Mouse (Mus musculus) small intestine, adult 2 months (tissue): ENCODE measurements around the gene Lipc. TPM values are rescaled to one million over a fixed set of nuclear protein-coding genes. Genes with fewer than 3 reads are reported as not detected.

Experiments used
- H3K27ac ChIP-seq: fragments of 200-500 bp; 2 replicates; pipeline ENCODE4 v1.5.1; 2012; ENCODE audit warnings: low read depth, low read length, control low read depth, inconsistent platforms; ENCODE audit not compliant: insufficient read depth
- H3K27me3 ChIP-seq: fragments of 200-500 bp; 2 replicates; pipeline ENCODE4 v1.6.1; 2012; ENCODE audit warnings: mild to moderate bottlenecking, moderate library complexity, low read length, inconsistent platforms; ENCODE audit not compliant: control insufficient read depth, insufficient read depth
- H3K36me3 ChIP-seq: fragments of 200-500 bp; 2 replicates; pipeline ENCODE4 v1.6.1; 2012; ENCODE audit warnings: mild to moderate bottlenecking, low read length, control low read depth, inconsistent platforms; ENCODE audit not compliant: control insufficient read depth, insufficient read depth
- H3K4me1 ChIP-seq: fragments of 200-500 bp; 2 replicates; pipeline ENCODE4 v1.6.1; 2012; ENCODE audit warnings: low read length, inconsistent platforms, mixed read lengths; ENCODE audit not compliant: control insufficient read depth, insufficient read depth, insufficient read length
- H3K4me3 ChIP-seq: fragments of 200-500 bp; 2 replicates; pipeline ENCODE4 v1.5.1; 2012; ENCODE audit warnings: low read depth, mild to moderate bottlenecking, control low read depth, inconsistent platforms, low read length, moderate library complexity
- CTCF ChIP-seq: fragments of 200-500 bp; IDR thresholded peaks from 2 replicates; pipeline ENCODE4 v1.5.1; 2012; ENCODE audit warnings: low read depth, mild to moderate bottlenecking, control low read depth, inconsistent platforms, low read length, moderate library complexity, mixed read lengths; ENCODE audit not compliant: insufficient replicate concordance, insufficient read length; ENCODE audit errors: extremely low read depth
- POLR2A ChIP-seq: fragments of 200-500 bp; IDR thresholded peaks from 2 replicates; pipeline ENCODE4 v1.6.1; 2012; ENCODE audit warnings: low read depth, mild to moderate bottlenecking, control low read depth, inconsistent platforms, low read length, moderate library complexity
- WGBS: fragments of 180-500 bp; shearing (Covaris S2); methylation state at CpG from one replicate; pipeline ENCODE4 v1.1.7; 2018; 5-methylcytosine and 5-hydroxymethylcytosine counted together
- polyA plus RNA-seq: library from polyadenylated mRNA; depleted of rRNA; stranded (reverse); fragments of >200 nt; gene quantifications from 2 replicates; pipeline ENCODE4 v1.2.3, GENCODE M21; 2012

Gene Lipc
- polyA plus RNA-seq, 1 experiment, result 0.56 TPM

GRCm38 (mm10) chr9:70915356-70915685 is 36.7 kb downstream of the Lipc start:
- TF ChIP-seq POLR2A (no peak), CTCF (no peak)
- peaks cover 10% of the 10 kb centered on the region; the same call in 1 of the 2 replicates for H3K4me1 ChIP-seq
- H3K27me3 ChIP-seq, result no peaks in the 10 kb centered on the region
- 86% methylated on average over 2 of the region's 2 CpGs for WGBS
- no peak overlapping the region for H3K27ac ChIP-seq
- H3K36me3 ChIP-seq, result no peaks in the 10 kb centered on the region
- H3K4me3 ChIP-seq, result no peak overlapping the region

GRCm38 (mm10) chr9:70914659-70915355 is 37.2 kb downstream of the Lipc start:
- TF ChIP-seq CTCF (no peak), POLR2A (no peak)
- H3K36me3 ChIP-seq, result no peaks in the 10 kb centered on the region
- H3K4me1 ChIP-seq, result peaks cover 12% of the 10 kb centered on the region; the same call in 1 of the 2 replicates
- H3K4me3 ChIP-seq, result no peak overlapping the region
- no peaks in the 10 kb centered on the region for H3K27me3 ChIP-seq
- 79% methylated on average over 10 of the region's 10 CpGs for WGBS
- no peak overlapping the region for H3K27ac ChIP-seq

DNA sequence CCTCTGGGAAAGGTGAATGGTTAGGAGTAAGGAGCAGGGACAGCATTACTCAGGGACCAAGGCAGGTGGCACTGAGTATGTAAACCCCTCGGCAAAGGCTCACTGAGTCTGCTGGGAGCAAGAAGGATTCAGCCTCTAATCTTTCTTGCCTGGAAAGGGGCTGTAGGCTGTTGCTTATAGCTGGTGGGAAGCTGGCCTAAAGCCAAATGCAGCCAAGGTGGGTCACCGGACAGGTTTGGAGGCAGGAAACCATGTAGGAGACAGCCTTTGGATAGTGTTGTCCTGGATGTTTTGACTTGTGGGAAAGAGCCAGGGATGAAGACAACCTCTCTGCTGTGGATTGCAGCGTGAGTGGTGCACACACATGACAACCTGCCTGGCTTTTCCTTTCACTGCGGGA is 40.9 kb downstream of the Lipc start:
- Histone ChIP-seq H3K36me3 (no peaks in the 10 kb centered on the region), H3K27ac (no peak overlapping the region), H3K4me3 (no peak overlapping the region), H3K4me1 (peaks cover 4% of the 10 kb centered on the region; the same call in 1 of the 2 replicates), H3K27me3 (no peaks in the 10 kb centered on the region)
- TF ChIP-seq CTCF, result no peak
- TF ChIP-seq POLR2A, result no peak
- 69% methylated on average over 4 of the region's 4 CpGs for WGBS

GRCm38 (mm10) chr9:70910351-70910750 is 41.7 kb downstream of the Lipc start:
- no peak overlapping the region for H3K4me3 ChIP-seq
- WGBS, result 53% methylated on average over 6 of the region's 6 CpGs
- H3K27me3 ChIP-seq, result no peaks in the 10 kb centered on the region
- peaks cover 4% of the 10 kb centered on the region; the same call in 1 of the 2 replicates for H3K4me1 ChIP-seq
- H3K27ac ChIP-seq, result no peak overlapping the region
- no peaks in the 10 kb centered on the region for H3K36me3 ChIP-seq
- no peak for TF ChIP-seq POLR2A
- TF ChIP-seq CTCF, result no peak

GRCm38 (mm10) chr9:70902821-70903730 is 49.0 kb downstream of the Lipc start:
- H3K4me3 ChIP-seq, result no peak overlapping the region
- 90% methylated on average over 11 of the region's 11 CpGs for WGBS
- H3K36me3 ChIP-seq, result no peaks in the 10 kb centered on the region
- no peaks in the 10 kb centered on the region for H3K27me3 ChIP-seq
- TF ChIP-seq CTCF (no peak), POLR2A (no peak)
- H3K4me1 ChIP-seq, result 0 out of 2 replicates have a peak, but pooled peaks cover 4% of the 10 kb centered on the region
- no peak overlapping the region for H3K27ac ChIP-seq

GRCm38 (mm10) chr9:70894201-70894600 is 57.8 kb downstream of the Lipc start:
- 88% methylated on average over 1 of the region's 1 CpGs for WGBS
- TF ChIP-seq CTCF (no peak), POLR2A (no peak)
- H3K27ac ChIP-seq, result no peak overlapping the region
- no peak overlapping the region for H3K4me3 ChIP-seq
- H3K36me3 ChIP-seq, result no peaks in the 10 kb centered on the region
- peaks cover 10% of the 10 kb centered on the region; the same call in 1 of the 2 replicates for H3K4me1 ChIP-seq
- no peaks in the 10 kb centered on the region for H3K27me3 ChIP-seq

DNA sequence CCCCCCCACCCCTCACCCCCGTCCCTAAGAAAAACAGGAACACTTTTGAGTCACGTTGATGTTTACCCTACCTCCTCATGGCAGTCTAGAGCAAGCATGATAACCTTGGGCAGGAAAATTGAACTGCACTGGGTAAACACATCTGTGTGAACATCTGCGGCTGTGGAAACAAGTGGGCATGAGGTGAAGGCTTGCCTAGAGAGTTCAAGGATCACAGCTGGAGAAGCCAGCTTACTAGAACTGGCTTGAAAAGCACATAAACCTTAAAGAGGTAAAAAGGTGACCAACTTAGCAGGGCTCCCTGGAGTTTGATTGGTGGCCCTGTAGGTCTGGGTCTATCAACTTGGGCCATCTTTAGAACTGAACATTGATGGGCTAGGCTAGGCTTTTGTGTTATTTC is 58.5 kb downstream of the Lipc start:
- H3K27me3 ChIP-seq, result no peaks in the 10 kb centered on the region
- H3K4me1 ChIP-seq, result peaks cover 12% of the 10 kb centered on the region; the same call in 1 of the 2 replicates
- 33% methylated on average over 3 of the region's 3 CpGs for WGBS
- H3K36me3 ChIP-seq, result no peaks in the 10 kb centered on the region
- no peak overlapping the region for H3K4me3 ChIP-seq
- TF ChIP-seq CTCF, result no peak
- no peak for TF ChIP-seq POLR2A
- no peak overlapping the region for H3K27ac ChIP-seq
